Mouse (Mus musculus): ENCODE measurements at regions not wholly inside any gene's neighbourhood (a gene's known extent, or its start where the extent isn't known, plus 50 kb on each side); places are given as distances from the start of the nearest gene placed in this dataset.
A peak's percentile ranks its signal among the peaks of the same experiment; 100 is the strongest.

- no peak for DNase-seq (ENCODE audit: low spot score)
Measured at GRCm38 (mm10) chr15:70982719-70983118, 2851.6 kb upstream of the Gm6569 start.

DNA sequence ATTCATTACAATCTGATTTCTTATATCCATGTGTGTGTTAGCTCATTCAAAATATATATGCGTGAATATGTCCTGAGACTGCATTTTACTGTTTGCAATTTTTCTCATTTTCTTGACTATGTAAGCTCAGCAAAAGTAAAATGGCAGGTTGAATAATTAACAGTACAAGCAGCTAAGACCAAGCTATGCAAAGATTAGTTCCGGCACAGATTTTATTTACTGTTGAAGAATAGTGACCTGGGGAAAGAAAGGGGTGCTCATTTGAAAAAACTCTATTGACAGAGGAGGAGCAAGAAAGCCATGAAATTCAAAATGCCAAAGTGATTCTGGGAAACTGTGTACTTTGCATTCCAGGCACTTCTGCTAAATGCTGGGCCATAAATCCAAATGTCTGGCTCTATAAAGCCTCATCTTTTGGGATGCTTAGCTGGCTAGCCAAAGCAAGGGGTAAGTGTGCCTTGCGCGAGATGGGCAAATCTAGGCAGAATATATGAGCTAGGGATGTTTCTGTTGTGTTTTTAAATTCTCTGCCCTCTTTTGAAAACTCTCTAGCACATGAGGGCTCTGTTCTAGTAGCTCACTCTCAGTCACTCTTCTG lies 2846.3 kb upstream of the Gm6569 start:
- no peak for DNase-seq (ENCODE audit: low spot score)

GRCm38 (mm10) chr15:70993397-70993796 lies 2841.0 kb upstream of the Gm6569 start:
- no peak for DNase-seq (ENCODE audit: low spot score)

- DNase-seq (ENCODE audit: low spot score), result no peak
Measured at GRCm38 (mm10) chr15:71010362-71010761, 2824.0 kb upstream of the Gm6569 start.

GRCm38 (mm10) chr15:71010773-71011172 lies 2823.6 kb upstream of the Gm6569 start:
- no peak for DNase-seq (ENCODE audit: low spot score)

- DNase-seq (ENCODE audit: low spot score), result no peak
Measured at GRCm38 (mm10) chr15:71054251-71054852, 2780.0 kb upstream of the Gm6569 start.

DNA sequence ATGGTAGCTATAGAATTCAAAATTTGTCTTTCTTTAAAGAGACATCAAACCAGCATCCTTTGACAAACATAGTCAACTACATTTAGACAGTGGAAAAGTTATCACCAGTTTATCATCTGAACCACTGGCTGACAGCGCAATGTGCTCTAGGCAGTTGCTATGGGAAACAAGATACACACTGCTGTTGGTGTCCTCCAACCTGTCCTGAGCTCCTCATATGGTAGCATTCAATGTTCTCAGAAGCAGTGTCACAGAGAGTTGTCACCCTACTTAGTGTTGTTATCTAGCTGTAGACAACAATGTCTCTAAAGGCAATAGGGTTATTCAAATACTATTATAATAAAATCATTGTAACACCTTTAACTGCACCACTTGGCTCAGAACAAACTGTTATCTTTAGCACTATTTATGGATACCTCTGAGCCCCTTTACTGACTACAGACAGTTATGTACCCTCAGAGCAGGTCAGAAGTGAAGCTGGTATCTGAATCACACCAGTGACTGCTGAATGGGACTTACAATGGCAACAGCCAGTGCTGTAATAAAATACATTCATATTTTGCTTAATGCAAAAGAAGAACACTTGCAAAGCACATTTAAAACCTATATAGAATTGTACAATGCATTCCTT lies 2747.9 kb upstream of the Gm6569 start:
- DNase-seq (ENCODE audit: low spot score), result no peak

DNA sequence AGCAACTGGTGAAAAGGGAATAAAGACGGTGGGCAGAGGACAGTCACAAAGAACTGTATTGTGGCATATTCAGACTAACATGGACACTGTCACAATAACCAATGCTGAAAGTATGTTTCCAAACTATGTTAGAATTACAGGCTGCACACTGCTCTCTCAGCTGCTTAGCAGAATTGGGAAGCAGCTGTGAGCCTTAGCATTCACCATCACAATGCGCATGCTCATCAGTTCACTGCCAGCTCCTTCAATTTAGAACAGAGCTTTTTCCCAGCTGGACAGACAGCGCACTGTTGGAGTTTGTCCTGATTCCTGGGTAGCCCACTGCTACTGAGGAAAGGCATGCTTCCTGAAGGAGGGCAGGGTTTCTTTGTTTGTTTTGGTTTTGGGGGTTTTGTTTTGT lies 2735.2 kb upstream of the Gm6569 start:
- DNase-seq (ENCODE audit: low spot score), result no peak

DNA sequence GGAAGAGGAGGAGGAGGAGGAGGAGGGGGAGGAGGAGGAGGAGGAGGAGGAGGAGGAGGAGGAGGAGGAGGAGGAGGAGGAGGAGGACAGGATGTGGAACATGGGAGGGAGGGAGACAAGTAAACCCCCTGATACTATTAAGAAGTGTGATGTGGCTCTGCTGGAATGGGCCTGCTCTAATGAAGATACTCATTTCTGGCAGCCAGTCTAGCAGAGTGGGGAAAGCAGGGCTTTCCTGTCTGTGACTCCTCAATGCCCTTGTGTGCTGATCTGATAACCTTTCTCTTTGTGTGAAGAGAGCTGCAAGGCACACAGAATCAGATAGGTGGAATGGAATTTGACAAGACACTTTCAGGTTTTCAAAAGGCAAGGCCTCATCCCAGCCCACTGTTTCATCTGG lies 2704.6 kb upstream of the Gm6569 start:
- DNase-seq (ENCODE audit: low spot score), result no peak

DNA sequence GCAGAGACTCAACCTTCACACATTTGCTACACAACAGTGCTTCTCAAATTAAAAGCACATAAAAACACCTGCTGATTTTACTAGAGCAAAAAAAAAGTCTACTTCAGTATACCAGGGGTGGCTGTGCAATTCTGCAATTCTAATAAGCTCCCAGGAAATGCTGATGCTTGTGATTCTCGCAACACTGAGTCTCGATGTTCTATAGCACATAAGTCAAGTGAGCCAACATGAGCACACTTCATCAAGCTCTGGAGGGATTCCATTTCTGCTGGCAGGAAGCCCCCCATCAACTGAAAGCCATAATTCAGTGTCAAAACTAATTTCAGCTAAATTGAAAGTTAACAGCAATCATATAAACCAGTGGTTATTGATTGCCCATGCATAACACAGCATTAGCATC lies 2676.7 kb upstream of the Gm6569 start:
- DNase-seq (ENCODE audit: low spot score), result no peak

DNA sequence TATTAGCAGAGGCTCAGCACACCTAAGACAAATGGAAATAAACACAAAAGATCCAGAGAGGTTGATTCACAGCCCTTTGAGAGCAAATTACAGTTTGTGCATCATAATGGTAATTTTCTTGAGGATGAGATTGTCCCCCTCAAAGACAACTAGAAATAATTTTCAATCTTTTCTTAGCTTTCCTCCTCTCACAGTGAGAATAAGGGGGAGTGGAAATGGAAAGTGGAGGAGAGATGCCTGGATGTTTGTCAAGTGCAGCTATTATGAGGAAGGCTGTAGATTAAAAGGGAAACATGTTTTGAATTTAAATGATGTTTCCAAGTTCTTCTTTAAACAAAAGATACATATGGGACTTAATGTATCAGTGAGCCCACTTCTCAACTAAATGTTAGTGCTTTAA lies 2672.3 kb upstream of the Gm6569 start:
- no peak for DNase-seq (ENCODE audit: low spot score)

- no peak for DNase-seq (ENCODE audit: low spot score)
Measured at GRCm38 (mm10) chr15:71195011-71195739, 2639.2 kb upstream of the Gm6569 start.

DNA sequence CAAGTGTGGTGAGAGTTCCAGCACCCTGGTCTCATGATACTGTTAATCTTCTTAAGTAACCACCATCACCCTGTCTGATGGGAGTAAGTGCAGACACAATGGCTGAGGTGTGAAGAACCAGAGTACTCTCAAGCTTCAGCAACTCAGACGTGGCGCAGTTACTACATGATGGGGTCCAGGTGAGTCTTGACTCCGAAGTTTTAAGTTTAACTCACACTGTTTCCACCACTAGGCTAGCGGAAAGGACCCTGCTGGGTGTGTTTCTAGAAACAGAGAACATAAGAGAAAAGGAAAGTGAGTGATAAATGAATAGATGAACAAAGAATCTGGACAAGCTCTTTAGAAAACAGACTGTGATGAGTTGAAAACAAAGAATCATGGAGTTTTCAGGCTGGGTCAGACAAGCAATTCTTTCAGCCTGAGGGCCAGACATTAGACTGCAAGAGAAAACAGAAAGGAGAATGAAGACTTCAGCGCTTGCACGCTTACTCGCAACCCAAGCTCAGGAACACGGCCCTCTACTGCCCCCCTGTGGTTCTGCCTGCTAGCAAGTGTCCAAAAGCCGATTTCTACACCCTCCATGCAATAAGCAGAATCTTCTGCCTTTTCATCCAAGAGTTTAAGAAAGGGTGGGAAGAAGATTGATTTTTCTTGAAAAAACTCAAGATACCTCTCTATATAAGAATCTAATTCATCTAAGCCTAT lies 2593.6 kb upstream of the Gm6569 start:
- peak; percentile 0 for DNase-seq (ENCODE audit: low spot score)

GRCm38 (mm10) chr15:71243539-71243938 lies 2590.8 kb upstream of the Gm6569 start:
- DNase-seq (ENCODE audit: low spot score), result no peak

DNA sequence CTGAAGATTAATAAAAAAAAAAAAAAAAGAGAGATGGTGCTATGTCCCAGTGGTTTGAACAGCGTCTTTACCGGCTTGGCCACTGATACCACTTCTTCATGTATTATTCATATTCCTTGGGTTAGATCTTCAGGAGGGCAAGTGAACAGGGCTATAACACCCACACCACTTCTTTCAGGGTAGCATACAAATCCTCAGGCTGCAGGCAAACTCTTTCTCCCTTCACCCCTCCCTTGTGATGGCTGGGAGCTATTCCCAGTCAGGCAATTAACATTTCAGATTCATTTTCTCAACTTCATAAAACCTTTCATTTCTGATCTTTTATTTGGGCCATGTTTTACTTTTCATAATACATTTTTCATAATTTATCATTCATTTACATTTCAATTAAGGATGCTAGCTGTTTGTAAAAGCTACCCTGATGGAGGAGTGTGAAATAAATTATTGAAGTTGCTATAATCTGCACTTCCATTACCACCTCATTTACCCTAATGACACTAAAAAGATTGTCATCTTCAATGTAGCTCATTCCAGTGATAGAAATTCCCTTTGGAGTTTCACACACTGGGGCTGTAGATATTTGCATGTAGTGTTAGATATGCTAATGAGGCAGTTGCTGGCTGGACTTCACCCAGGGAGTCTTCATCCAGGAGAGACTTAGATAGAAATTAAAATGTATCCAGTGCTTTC lies 2558.3 kb upstream of the Gm6569 start:
- DNase-seq (ENCODE audit: low spot score), result no peak

GRCm38 (mm10) chr15:71276566-71276912 lies 2557.8 kb upstream of the Gm6569 start:
- no peak for DNase-seq (ENCODE audit: low spot score)

- DNase-seq (ENCODE audit: low spot score), result no peak
Measured at GRCm38 (mm10) chr15:71277388-71277787, 2557.0 kb upstream of the Gm6569 start.

GRCm38 (mm10) chr15:71283775-71284174 lies 2550.6 kb upstream of the Gm6569 start:
- no peak for DNase-seq (ENCODE audit: low spot score)

DNA sequence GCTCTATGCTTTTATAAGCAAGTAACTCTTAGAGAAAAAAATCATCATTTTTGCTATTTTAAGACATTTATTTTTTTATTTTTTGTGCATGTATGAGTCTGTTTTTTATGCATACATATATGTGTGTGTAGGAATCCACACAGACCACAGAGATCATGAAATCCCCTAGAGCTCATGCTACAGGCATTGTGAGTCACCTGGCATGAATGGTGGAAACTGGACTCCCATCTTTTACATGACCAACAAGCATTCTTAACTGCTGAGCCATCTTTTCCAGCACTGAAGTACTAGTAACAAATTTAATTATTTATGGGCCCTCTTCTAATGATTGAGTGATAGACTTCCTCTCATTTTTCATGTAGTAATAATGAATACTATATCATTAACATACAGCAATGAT lies 2531.8 kb upstream of the Gm6569 start:
- no peak for DNase-seq (ENCODE audit: low spot score)

GRCm38 (mm10) chr15:71310230-71310629 lies 2524.1 kb upstream of the Gm6569 start:
- no peak for DNase-seq (ENCODE audit: low spot score)

DNA sequence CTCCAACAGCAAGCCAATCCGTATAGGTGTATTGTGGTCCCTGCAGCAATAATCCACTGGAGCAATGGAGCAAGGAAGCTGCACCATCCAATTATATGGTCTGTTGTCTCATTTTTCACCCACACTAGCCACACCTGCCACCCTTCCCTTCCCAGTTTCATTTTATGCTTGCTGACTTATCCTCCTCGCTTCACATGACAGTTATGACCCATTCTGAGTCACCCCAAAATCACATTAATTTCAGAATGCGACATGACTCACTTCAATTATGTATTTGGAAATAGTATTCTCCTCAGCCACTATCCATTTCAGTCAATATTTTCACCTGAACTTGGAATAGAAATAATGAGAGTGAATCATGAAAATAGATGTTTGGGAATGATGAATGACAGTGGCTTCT lies 2507.8 kb upstream of the Gm6569 start:
- no peak for DNase-seq (ENCODE audit: low spot score)

- DNase-seq (ENCODE audit: low spot score), result no peak
Measured at GRCm38 (mm10) chr15:71358189-71358790, 2476.1 kb upstream of the Gm6569 start.

Measured in c-Kit-positive CD71-positive TER-119-positive erythroid progenitor cells, embryonic 14.5 days (primary cell).